Mouse (Mus musculus) embryonic facial prominence, embryonic 10.5 days (tissue): Measurements from ENCODE around the gene Slc9a3r2. TPM values are rescaled to one million over a fixed set of nuclear protein-coding genes. Genes with fewer than 3 reads are reported as not detected.

ENCODE experiments used
- DNase-seq: peaks from one replicate; pipeline ENCODE4 v3.0.0-alpha.2; 2017; ENCODE audit warnings: low spot score
- H3K27ac ChIP-seq: fragments of 300-500 bp; sonication (generic); replicated peaks from 2 replicates; pipeline ENCODE4 v1.5.1; 2016; ENCODE audit warnings: mild to moderate bottlenecking
- H3K27me3 ChIP-seq: fragments of 300-500 bp; sonication (generic); replicated peaks from 2 replicates; pipeline ENCODE4 v1.6.1; 2016; ENCODE audit warnings: low read depth, mild to moderate bottlenecking; ENCODE audit not compliant: poor library complexity, severe bottlenecking
- H3K36me3 ChIP-seq: fragments of 300-500 bp; sonication (generic); replicated peaks from 2 replicates; pipeline ENCODE4 v1.6.1; 2016; ENCODE audit warnings: mild to moderate bottlenecking, moderate library complexity
- H3K4me1 ChIP-seq: fragments of 300-500 bp; sonication (generic); 2 replicates; pipeline ENCODE4 v1.6.1; 2016
- H3K4me3 ChIP-seq: fragments of 300-500 bp; sonication (generic); 2 replicates; pipeline ENCODE4 v1.5.1; 2016; ENCODE audit warnings: mild to moderate bottlenecking, moderate library complexity
- H3K9me3 ChIP-seq: fragments of 300-500 bp; sonication (generic); 2 replicates; pipeline ENCODE4 v1.6.1; 2016; ENCODE audit warnings: mild to moderate bottlenecking
- WGBS: fragments of 180-500 bp; shearing (Covaris S2); methylation state at CpG from one replicate; pipeline ENCODE4 v1.1.7; 2016; 5-methylcytosine and 5-hydroxymethylcytosine counted together
- microRNA-seq: library from miRNA; unstranded; fragments of <30 nt; microRNA quantifications from one replicate; pipeline ENCODE4, GENCODE M21; 2017
- polyA plus RNA-seq: library from polyadenylated mRNA; unstranded; fragments of >200 nt; fragmentation: Nextera tagmentation; extraction: Ambion mirVana; gene quantifications from 2 replicates; pipeline ENCODE4 v1.2.1, GENCODE M21; 2016

The Slc9a3r2 gene
- polyA plus RNA-seq, 1 experiment from 2014 or later: 37.3 TPM

- no peak for DNase-seq
- Histone ChIP-seq H3K27me3 (no peaks in the 10 kb centered on the region), H3K4me3 (no peak overlapping the region), H3K36me3 (peaks cover 100% of the 10 kb centered on the region), H3K9me3 (no peaks in the 10 kb centered on the region), H3K27ac (no peak overlapping the region), H3K4me1 (no peaks in the 10 kb centered on the region)
- 83% methylated on average over 5 of the region's 5 CpGs for WGBS
Observed at GRCm38 (mm10) chr17:24596073-24596466, 54.1 kb downstream of the Slc9a3r2 start.

- H3K36me3 ChIP-seq: peaks cover 100% of the 10 kb centered on the region
- H3K9me3 ChIP-seq: no peaks in the 10 kb centered on the region
- H3K27me3 ChIP-seq: no peaks in the 10 kb centered on the region
- no peak overlapping the region for H3K27ac ChIP-seq
- WGBS: 80% methylated on average over 17 of the region's 17 CpGs
- no peak overlapping the region for H3K4me3 ChIP-seq
- H3K4me1 ChIP-seq: no peaks in the 10 kb centered on the region
- DNase-seq: no peak
Observed at GRCm38 (mm10) chr17:24595126-24596072, 54.7 kb downstream of the Slc9a3r2 start.

GRCm38 (mm10) chr17:24593992-24594890 lies 55.9 kb downstream of the Slc9a3r2 start:
- Histone ChIP-seq H3K36me3 (peaks cover 97% of the 10 kb centered on the region), H3K4me1 (no peaks in the 10 kb centered on the region), H3K9me3 (no peaks in the 10 kb centered on the region), H3K27me3 (no peaks in the 10 kb centered on the region), H3K27ac (no peak overlapping the region), H3K4me3 (no peak overlapping the region)
- DNase-seq: no peak
- WGBS: 94% methylated on average over 26 of the region's 26 CpGs

- H3K4me1 ChIP-seq: no peaks in the 10 kb centered on the region
- DNase-seq: no peak
- H3K27me3 ChIP-seq: no peaks in the 10 kb centered on the region
- 90% methylated on average over 5 of the region's 5 CpGs for WGBS
- no peaks in the 10 kb centered on the region for H3K9me3 ChIP-seq
- H3K36me3 ChIP-seq: peaks cover 94% of the 10 kb centered on the region
- no peak overlapping the region for H3K4me3 ChIP-seq
- H3K27ac ChIP-seq: no peak overlapping the region
Observed at GRCm38 (mm10) chr17:24593248-24593647, 56.9 kb downstream of the Slc9a3r2 start.

GRCm38 (mm10) chr17:24591695-24592094 lies 58.4 kb downstream of the Slc9a3r2 start:
- H3K36me3 ChIP-seq: peaks cover 94% of the 10 kb centered on the region
- no peak overlapping the region for H3K4me3 ChIP-seq
- H3K27me3 ChIP-seq: no peaks in the 10 kb centered on the region
- no peak for DNase-seq
- 95% methylated on average over 5 of the region's 5 CpGs for WGBS
- no peaks in the 10 kb centered on the region for H3K9me3 ChIP-seq
- no peak overlapping the region for H3K27ac ChIP-seq
- H3K4me1 ChIP-seq: no peaks in the 10 kb centered on the region

GRCm38 (mm10) chr17:24590943-24591342 lies 59.2 kb downstream of the Slc9a3r2 start:
- DNase-seq: no peak
- no peak overlapping the region for H3K27ac ChIP-seq
- peaks cover 94% of the 10 kb centered on the region for H3K36me3 ChIP-seq
- no peaks in the 10 kb centered on the region for H3K4me1 ChIP-seq
- no peak overlapping the region for H3K4me3 ChIP-seq
- 91% methylated on average over 3 of the region's 3 CpGs for WGBS
- no peaks in the 10 kb centered on the region for H3K9me3 ChIP-seq
- no peaks in the 10 kb centered on the region for H3K27me3 ChIP-seq

Small RNAs within 50 kb of the gene (microRNA-seq; reads per million reads assigned to microRNA genes)
- not detected for gene Gm24589

Other genes with a start within 250 kb of the Slc9a3r2 start
- 471 and 476 TPM in 2 replicates for gene Rnps1, start 235.8 kb downstream of the Slc9a3r2 start, polyA plus RNA-seq
- 86.2 and 89.0 TPM in 2 replicates for gene Eci1, start 223.7 kb downstream of the Slc9a3r2 start, polyA plus RNA-seq
- gene Dnase1l2, start 207.2 kb downstream of the Slc9a3r2 start, polyA plus RNA-seq: 2.5 and 3.6 TPM in 2 replicates
- 35.5 and 36.6 TPM in 2 replicates for gene E4f1, start 180.0 kb downstream of the Slc9a3r2 start, polyA plus RNA-seq
- gene Pgp, start 179.9 kb downstream of the Slc9a3r2 start, polyA plus RNA-seq: 71.0 and 72.8 TPM in 2 replicates
- gene Bricd5, start 176.4 kb downstream of the Slc9a3r2 start, polyA plus RNA-seq: 0.36 and 0.67 TPM in 2 replicates
- gene Mlst8, start 171.2 kb downstream of the Slc9a3r2 start, polyA plus RNA-seq: 37.5 and 39.0 TPM in 2 replicates
- gene Caskin1, start 161.7 kb downstream of the Slc9a3r2 start, polyA plus RNA-seq: 3.1 and 3.9 TPM in 2 replicates
- 116 and 121 TPM in 2 replicates for gene Traf7, start 122.4 kb downstream of the Slc9a3r2 start, polyA plus RNA-seq
- 2.6 TPM in 2 replicates for gene Rab26, start 116.1 kb downstream of the Slc9a3r2 start, polyA plus RNA-seq
- gene Pkd1, start 100.5 kb downstream of the Slc9a3r2 start, polyA plus RNA-seq: 14.9 and 16.3 TPM in 2 replicates
- gene Tsc2, start 17.7 kb downstream of the Slc9a3r2 start, polyA plus RNA-seq: 70.2 and 70.4 TPM in 2 replicates
- gene Nthl1, start 17.6 kb downstream of the Slc9a3r2 start, polyA plus RNA-seq: 22.4 and 27.3 TPM in 2 replicates
- not detected in 2 replicates for gene Npw, start 8.1 kb upstream of the Slc9a3r2 start, polyA plus RNA-seq
- 29.0 and 30.4 TPM in 2 replicates for gene Zfp598, start 19.4 kb upstream of the Slc9a3r2 start, polyA plus RNA-seq
- gene Syngr3, start 39.6 kb upstream of the Slc9a3r2 start, polyA plus RNA-seq: 6.0 and 8.1 TPM in 2 replicates
- 48.9 and 52.3 TPM in 2 replicates for gene Gfer, start 45.8 kb upstream of the Slc9a3r2 start, polyA plus RNA-seq
- gene Noxo1, start 45.9 kb upstream of the Slc9a3r2 start, polyA plus RNA-seq: 0.72 and 1.9 TPM in 2 replicates
- 152 and 162 TPM in 2 replicates for gene Tbl3, start 57.3 kb upstream of the Slc9a3r2 start, polyA plus RNA-seq
- gene Rnf151, start 67.7 kb upstream of the Slc9a3r2 start, polyA plus RNA-seq: 0.13 and 0.29 TPM in 2 replicates
- 1,693 and 1,819 TPM in 2 replicates for gene Rps2, start 67.8 kb upstream of the Slc9a3r2 start, polyA plus RNA-seq
- 193 and 199 TPM in 2 replicates for gene Ndufb10, start 74.2 kb upstream of the Slc9a3r2 start, polyA plus RNA-seq
- gene Rpl3l, start 77.5 kb upstream of the Slc9a3r2 start, polyA plus RNA-seq: not detected in 2 replicates
- 21.6 and 24.6 TPM in 2 replicates for gene Msrb1, start 86.3 kb upstream of the Slc9a3r2 start, polyA plus RNA-seq
- 1.3 and 2.3 TPM in 2 replicates for gene Hs3st6, start 102.7 kb upstream of the Slc9a3r2 start, polyA plus RNA-seq
- gene Meiob, start 154.0 kb upstream of the Slc9a3r2 start, polyA plus RNA-seq: not detected in 2 replicates
- 26.4 and 28.6 TPM in 2 replicates for gene Hagh, start 189.8 kb upstream of the Slc9a3r2 start, polyA plus RNA-seq
- 16.7 and 17.4 TPM in 2 replicates for gene Fahd1, start 200.0 kb upstream of the Slc9a3r2 start, polyA plus RNA-seq
- gene Igfals, start 215.7 kb upstream of the Slc9a3r2 start, polyA plus RNA-seq: 0.49 and 1.2 TPM in 2 replicates
- 71.8 and 81.8 TPM in 2 replicates for gene Nubp2, start 236.0 kb upstream of the Slc9a3r2 start, polyA plus RNA-seq
- gene Spsb3, start 236.3 kb upstream of the Slc9a3r2 start, polyA plus RNA-seq: 47.1 TPM in 2 replicates
- gene Eme2, start 244.8 kb upstream of the Slc9a3r2 start, polyA plus RNA-seq: 30.6 and 33.6 TPM in 2 replicates
- gene Mrps34, start 244.8 kb upstream of the Slc9a3r2 start, polyA plus RNA-seq: 102 and 105 TPM in 2 replicates
- 47.3 and 50.1 TPM in 2 replicates for gene Nme3, start 246.2 kb upstream of the Slc9a3r2 start, polyA plus RNA-seq